Mouse (Mus musculus): Measurements from ENCODE around the gene Zfp992.
"Not testable (repeated sequence)": the region's sequence is repeated elsewhere in the genome, so short reads cannot be mapped to it uniquely, and the experiment has no call there.

The Zfp992 gene

GRCm38 (mm10) chr4:146448950-146449349 lies at the start of gene Zfp992:
Gene Zfp992 (plus strand): TSS chr4:146449023.
- not testable (repeated sequence) for DNase-seq (ENCODE audit: low spot score)

- DNase-seq (ENCODE audit: low spot score): not testable (repeated sequence)
Measured at GRCm38 (mm10) chr4:146429467-146429866, 19.4 kb upstream of the Zfp992 start.

GRCm38 (mm10) chr4:146430876-146431275 lies 17.9 kb upstream of the Zfp992 start:
- not testable (repeated sequence) for DNase-seq (ENCODE audit: low spot score)

- not testable (repeated sequence) for DNase-seq (ENCODE audit: low spot score)
Measured at GRCm38 (mm10) chr4:146435539-146435938, 13.3 kb upstream of the Zfp992 start.

- not testable (repeated sequence) for DNase-seq (ENCODE audit: low spot score)
Measured at GRCm38 (mm10) chr4:146437256-146437655, 11.6 kb upstream of the Zfp992 start.

- not testable (repeated sequence) for DNase-seq (ENCODE audit: low spot score)
Measured at GRCm38 (mm10) chr4:146444345-146444744, 4.5 kb upstream of the Zfp992 start.

- not testable (repeated sequence) for DNase-seq (ENCODE audit: low spot score)
Measured at GRCm38 (mm10) chr4:146445121-146445520, 3.7 kb upstream of the Zfp992 start.

- DNase-seq (ENCODE audit: low spot score): not testable (repeated sequence)
Measured at GRCm38 (mm10) chr4:146446135-146446534, 2.7 kb upstream of the Zfp992 start.

- DNase-seq (ENCODE audit: low spot score): not testable (repeated sequence)
Measured at GRCm38 (mm10) chr4:146447016-146447415, 1.8 kb upstream of the Zfp992 start.

- not testable (repeated sequence) for DNase-seq (ENCODE audit: low spot score)
Measured at GRCm38 (mm10) chr4:146449711-146450110, 888 bp downstream of the Zfp992 start.

GRCm38 (mm10) chr4:146452576-146452975 lies 3.8 kb downstream of the Zfp992 start:
- DNase-seq (ENCODE audit: low spot score): not testable (repeated sequence)

GRCm38 (mm10) chr4:146454170-146454569 lies 5.3 kb downstream of the Zfp992 start:
- not testable (repeated sequence) for DNase-seq (ENCODE audit: low spot score)

GRCm38 (mm10) chr4:146454896-146455295 lies 6.1 kb downstream of the Zfp992 start:
- no peak for DNase-seq (ENCODE audit: low spot score)

GRCm38 (mm10) chr4:146455321-146455721 lies 6.5 kb downstream of the Zfp992 start:
- no peak for DNase-seq (ENCODE audit: low spot score)

- no peak for DNase-seq (ENCODE audit: low spot score)
Measured at GRCm38 (mm10) chr4:146456061-146456726, 7.4 kb downstream of the Zfp992 start.

GRCm38 (mm10) chr4:146457126-146457525 lies 8.3 kb downstream of the Zfp992 start:
- no peak for DNase-seq (ENCODE audit: low spot score)

GRCm38 (mm10) chr4:146457720-146458119 lies 8.9 kb downstream of the Zfp992 start:
- no peak for DNase-seq (ENCODE audit: low spot score)

- not testable (repeated sequence) for DNase-seq (ENCODE audit: low spot score)
Measured at GRCm38 (mm10) chr4:146459822-146460221, 11.0 kb downstream of the Zfp992 start.

GRCm38 (mm10) chr4:146460685-146461084 lies 11.9 kb downstream of the Zfp992 start:
- not testable (repeated sequence) for DNase-seq (ENCODE audit: low spot score)

- not testable (repeated sequence) for DNase-seq (ENCODE audit: low spot score)
Measured at GRCm38 (mm10) chr4:146463649-146464351, 15.0 kb downstream of the Zfp992 start.

GRCm38 (mm10) chr4:146469984-146470383 lies 21.2 kb downstream of the Zfp992 start:
- not testable (repeated sequence) for DNase-seq (ENCODE audit: low spot score)

- not testable (repeated sequence) for DNase-seq (ENCODE audit: low spot score)
Measured at GRCm38 (mm10) chr4:146474181-146474580, 25.4 kb downstream of the Zfp992 start.
